Mouse (Mus musculus) layer of hippocampus, postnatal 25 days (tissue): ENCODE results near the gene Pitx1. TPM values are rescaled to one million over a fixed set of nuclear protein-coding genes. Genes with fewer than 3 reads are reported as not detected.

Experiments
- DNase-seq, 2 experiments: peaks; one replicate each; pipeline ENCODE4 v3.0.0; 2022; ENCODE audit warnings: mixed read lengths in 2 of 2, low spot score in 1 of 2; ENCODE audit errors: extremely low spot score in 1 of 2
- total RNA-seq, 2 experiments: library from RNA; stranded (reverse); gene quantifications; 2 replicates each; pipeline ENCODE4 v1.2.3; 2021

The Pitx1 gene
- total RNA-seq, 2 experiments from 2014 or later: not detected

DNA sequence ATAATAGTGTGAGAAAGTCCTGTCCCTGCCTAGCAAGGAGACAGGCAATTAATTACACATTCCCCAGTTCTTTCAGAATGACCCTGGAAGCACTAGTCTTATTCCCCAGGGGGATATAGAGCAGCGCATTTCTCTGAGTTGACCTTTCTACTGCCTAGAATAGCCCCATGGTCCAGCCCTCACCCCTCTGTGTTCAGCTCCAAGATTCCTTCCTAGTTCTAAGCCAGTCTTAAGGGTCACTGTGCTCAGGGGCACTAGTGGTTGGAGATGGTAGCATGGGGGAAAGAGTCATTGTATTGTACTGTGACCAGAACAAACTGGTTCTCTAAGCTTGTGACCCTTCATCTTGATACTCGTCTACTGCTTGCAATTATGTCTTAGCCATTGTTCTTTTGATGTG is 34.7 kb downstream of the Pitx1 start:
- no peak for DNase-seq

DNA sequence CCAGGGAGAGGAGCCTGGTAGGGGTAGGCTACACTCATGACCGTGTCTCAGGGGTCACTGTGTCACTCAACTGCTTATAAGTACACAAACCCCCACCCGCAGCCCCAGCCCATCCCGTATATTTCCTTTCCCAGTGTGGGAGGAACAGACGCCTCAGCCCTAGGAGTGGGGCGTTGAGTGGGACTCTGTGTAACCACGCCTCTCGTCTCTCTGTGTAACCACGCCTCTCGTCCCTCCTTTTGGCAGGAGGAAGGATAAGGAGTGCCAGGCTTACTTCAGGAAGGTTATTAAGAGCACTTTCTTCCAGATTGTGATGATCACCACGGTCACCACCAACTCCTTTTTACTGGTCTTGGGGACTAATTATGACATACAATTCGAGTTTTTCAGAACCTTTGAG is 49.9 kb downstream of the Pitx1 start:
- DNase-seq: no peak

DNA sequence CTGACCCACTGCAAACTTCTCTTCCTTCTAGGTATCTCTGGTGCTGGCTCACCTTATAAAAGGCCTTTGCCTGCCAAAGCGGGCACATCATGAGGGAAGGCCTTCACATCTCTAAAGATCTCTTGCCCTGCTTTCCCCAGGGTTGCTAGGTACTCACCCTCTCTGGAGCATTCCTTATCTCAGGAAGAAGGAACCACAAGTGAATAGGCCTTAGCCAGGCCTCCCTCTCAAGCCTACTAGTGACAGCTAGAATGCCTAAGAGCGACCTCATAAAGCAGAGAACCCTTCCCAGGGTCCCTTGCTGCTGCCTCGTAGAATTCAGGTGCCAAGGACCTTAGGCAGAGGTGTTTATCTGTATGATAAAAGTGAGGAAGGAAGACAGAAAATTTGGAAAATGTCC is 51.7 kb downstream of the Pitx1 start, which contains the start of gene Catsper3:
Gene Catsper3 (plus strand): TSS at position 301 of the 400 bp plus-strand sequence.
- no peak for DNase-seq

DNA sequence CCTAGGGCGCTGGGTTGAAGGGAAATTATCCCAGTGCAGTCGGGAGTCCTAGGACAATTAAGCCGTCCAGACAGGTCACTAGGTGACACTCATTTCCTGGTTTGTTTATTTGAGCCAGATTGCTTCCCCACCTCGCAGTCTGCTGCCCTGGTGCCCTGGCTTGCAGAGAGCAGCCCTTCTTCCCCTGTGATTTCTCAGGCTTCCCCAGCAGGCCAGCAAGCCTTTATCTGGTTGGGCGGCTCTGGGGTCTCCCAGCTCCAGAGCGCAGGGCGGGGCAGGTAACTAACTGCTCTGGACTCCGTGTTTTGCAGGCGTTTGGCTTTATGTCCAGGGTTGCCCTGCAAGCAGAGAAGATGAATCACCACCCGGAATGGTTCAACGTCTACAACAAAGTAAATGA is 60.9 kb downstream of the Pitx1 start:
- no peak for DNase-seq

Other genes with a start within 250 kb of the Pitx1 start
- 10 to 100 TPM; 26.0 to 26.7 TPM for gene B4galt7, start 236.3 kb downstream of the Pitx1 start, total RNA-seq
- 10 to 100 TPM; 47.9 to 49.0 TPM for gene Caml, start 213.2 kb downstream of the Pitx1 start, total RNA-seq
- gene Ddx46, start 201.2 kb downstream of the Pitx1 start, total RNA-seq: 10 to 100 TPM; 41.6 to 55.5 TPM
- gene B230219D22Rik, start 143.1 kb downstream of the Pitx1 start, total RNA-seq: 10 to 100 TPM; 79.8 to 81.6 TPM
- 10 to 100 TPM; 68.8 to 81.2 TPM for gene Txndc15, start 121.5 kb downstream of the Pitx1 start, total RNA-seq
- gene Pcbd2, start 108.8 kb downstream of the Pitx1 start, total RNA-seq: 10 to 100 TPM; 30.9 to 40.2 TPM
- gene Catsper3, start 51.6 kb downstream of the Pitx1 start, total RNA-seq: under 1 TPM in 1 of 2 experiments, not detected in 1; 0.34 TPM